Mouse (Mus musculus) midbrain, embryonic 10.5 days (tissue): ENCODE measurements around the gene Vgf. TPM values are rescaled to one million over a fixed set of nuclear protein-coding genes. Genes with fewer than 3 reads are reported as not detected.

Source experiments
- DNase-seq: peaks from one replicate; pipeline ENCODE4 v3.0.0-alpha.2; 2017; ENCODE audit warnings: low spot score
- H3K27ac ChIP-seq: fragments of 300-500 bp; sonication (generic); replicated peaks from 2 replicates; pipeline ENCODE4 v1.5.1; 2016; ENCODE audit warnings: mild to moderate bottlenecking
- H3K27me3 ChIP-seq: fragments of 300-500 bp; sonication (generic); 2 replicates; pipeline ENCODE4 v1.6.1; 2016; ENCODE audit warnings: low read depth, mild to moderate bottlenecking; ENCODE audit not compliant: poor library complexity, severe bottlenecking
- H3K36me3 ChIP-seq: fragments of 300-500 bp; sonication (generic); 2 replicates; pipeline ENCODE4 v1.6.1; 2016; ENCODE audit warnings: mild to moderate bottlenecking, moderate library complexity
- H3K4me1 ChIP-seq: fragments of 300-500 bp; sonication (generic); 2 replicates; pipeline ENCODE4 v1.6.1; 2016
- H3K4me3 ChIP-seq: fragments of 300-500 bp; sonication (generic); 2 replicates; pipeline ENCODE4 v1.5.1; 2016; ENCODE audit warnings: mild to moderate bottlenecking, moderate library complexity
- H3K9me3 ChIP-seq: fragments of 300-500 bp; sonication (generic); replicated peaks from 2 replicates; pipeline ENCODE4 v1.6.1; 2016; ENCODE audit warnings: mild to moderate bottlenecking
- WGBS: fragments of 180-500 bp; shearing (Covaris S2); methylation state at CpG from one replicate; pipeline ENCODE4 v1.1.7; 2016; 5-methylcytosine and 5-hydroxymethylcytosine counted together
- microRNA counts: library from miRNA; unstranded; fragments of <30 nt; microRNA quantifications from one replicate; lab custom pipeline; 2017
- microRNA-seq: library from miRNA; unstranded; fragments of <30 nt; microRNA quantifications from one replicate; pipeline ENCODE4, GENCODE M21; 2017
- polyA plus RNA-seq: library from polyadenylated mRNA; unstranded; fragments of >200 nt; fragmentation: Nextera tagmentation; extraction: Ambion mirVana; gene quantifications from 2 replicates; pipeline ENCODE4 v1.2.1, GENCODE M21; 2016

The Vgf gene
- polyA plus RNA-seq, 1 experiment from 2014 or later, result 0.39 TPM

DNA sequence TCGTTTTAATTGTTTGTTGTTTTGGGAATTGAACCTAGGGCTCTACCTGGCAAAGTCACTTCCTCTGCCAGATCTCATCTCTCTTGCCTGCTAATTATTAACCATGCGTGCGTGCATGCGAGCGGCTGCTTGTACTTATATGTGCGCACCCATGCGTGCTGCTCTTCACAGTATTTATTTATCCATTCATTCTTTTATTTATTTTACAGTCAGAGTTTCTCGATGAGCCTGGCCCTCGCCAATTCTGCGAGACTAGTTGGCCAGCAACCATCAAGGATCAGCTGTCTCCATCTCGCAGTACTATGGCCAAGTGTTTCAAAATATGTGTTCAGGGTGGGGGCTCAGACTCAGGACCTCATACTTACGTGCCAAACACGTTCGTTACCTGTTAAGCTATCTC, 51.8 kb downstream of the Vgf start:
- Histone ChIP-seq H3K4me1 (peaks cover 23% of the 10 kb centered on the region), H3K9me3 (no peaks in the 10 kb centered on the region), H3K36me3 (no peaks in the 10 kb centered on the region), H3K27me3 (no peaks in the 10 kb centered on the region; the same call in 1 of the 2 replicates), H3K27ac (no peak overlapping the region), H3K4me3 (no peak overlapping the region)
- WGBS, result 81% methylated on average over 14 of the region's 14 CpGs
- DNase-seq, result no peak

DNA sequence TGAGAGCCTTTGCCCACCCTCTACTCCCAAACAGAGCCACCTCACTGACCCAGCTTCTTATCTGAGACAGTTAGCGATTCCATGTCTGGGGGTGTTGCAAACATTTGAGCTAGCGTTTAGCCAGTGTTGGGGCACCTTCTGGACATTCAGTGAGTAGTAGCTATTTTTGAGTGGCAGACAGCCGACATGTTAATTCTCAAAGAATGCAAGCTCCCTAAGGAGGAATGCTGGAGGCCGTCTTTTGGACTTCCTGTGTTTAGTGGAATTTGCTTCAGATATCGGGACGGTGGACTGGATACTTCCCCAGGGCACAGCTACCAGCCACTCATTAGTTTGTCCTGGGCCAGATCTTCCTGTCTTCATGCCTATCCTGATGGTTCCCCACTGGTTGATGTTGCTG, 52.4 kb downstream of the Vgf start:
- Histone ChIP-seq H3K27ac (no peak overlapping the region), H3K4me3 (no peak overlapping the region), H3K27me3 (no peaks in the 10 kb centered on the region), H3K9me3 (no peaks in the 10 kb centered on the region), H3K36me3 (no peaks in the 10 kb centered on the region), H3K4me1 (peaks cover 23% of the 10 kb centered on the region)
- no peak for DNase-seq
- WGBS, result 70% methylated on average over 6 of the region's 6 CpGs

DNA sequence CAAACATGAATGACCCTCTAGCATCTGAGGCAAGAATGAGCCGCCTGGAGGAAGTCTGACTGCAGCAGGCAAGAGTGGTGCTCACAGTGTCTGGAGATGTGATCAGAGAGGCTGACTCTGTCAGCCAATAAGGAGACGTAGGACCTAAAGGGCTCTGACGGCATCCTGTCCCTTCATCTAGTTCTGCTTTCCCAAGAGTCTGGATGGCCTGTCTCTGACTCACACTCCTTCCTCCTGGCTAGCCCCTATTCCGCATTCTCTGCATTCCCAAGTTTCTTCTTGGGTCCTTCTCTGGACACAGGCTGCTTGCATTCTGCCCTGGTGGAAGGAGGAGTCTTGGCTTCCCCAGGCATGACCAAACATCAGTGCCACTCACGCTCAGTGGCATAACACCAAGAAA, 53.7 kb downstream of the Vgf start:
- no peaks in the 10 kb centered on the region for H3K9me3 ChIP-seq
- no peaks in the 10 kb centered on the region for H3K36me3 ChIP-seq
- WGBS, result 69% methylated on average over 5 of the region's 5 CpGs
- no peak overlapping the region for H3K4me3 ChIP-seq
- peaks cover 14% of the 10 kb centered on the region for H3K4me1 ChIP-seq
- no peaks in the 10 kb centered on the region for H3K27me3 ChIP-seq
- no peak for DNase-seq
- H3K27ac ChIP-seq, result no peak overlapping the region

MicroRNAs within 50 kb of the gene (microRNA counts, 519-probe panel; counts per million panel counts)
- not detected for microRNA mmu-miR-702 (lab: Ali Mortazavi, UCI)

Small RNA genes within 50 kb of the gene (microRNA-seq; reads per million reads assigned to microRNA genes)
- gene Mir702, result 103 reads per million, percentile 51 among the genes with 10 or more reads in this experiment

Other genes starting within 250 kb of the Vgf start
- 38.0 and 44.3 TPM in 2 replicates for gene Col26a1, start 143.2 kb upstream of the Vgf start, polyA plus RNA-seq
- gene Ift22, start 118.2 kb upstream of the Vgf start, polyA plus RNA-seq, result 104 and 114 TPM in 2 replicates
- 271 and 306 TPM in 2 replicates for gene Fis1, start 73.1 kb upstream of the Vgf start, polyA plus RNA-seq
- 0.15 and 0.55 TPM in 2 replicates for gene Cldn15, start 59.8 kb upstream of the Vgf start, polyA plus RNA-seq
- 40.8 and 43.2 TPM in 2 replicates for gene Plod3, start 39.4 kb upstream of the Vgf start, polyA plus RNA-seq
- 102 and 105 TPM in 2 replicates for gene Znhit1, start 38.4 kb upstream of the Vgf start, polyA plus RNA-seq
- gene Ap1s1, start 19.7 kb downstream of the Vgf start, polyA plus RNA-seq, result 209 and 228 TPM in 2 replicates
- 0.07 and 0.11 TPM in 2 replicates for gene Serpine1, start 45.9 kb downstream of the Vgf start, polyA plus RNA-seq
- gene Trim56, start 89.8 kb downstream of the Vgf start, polyA plus RNA-seq, result 3.9 and 5.4 TPM in 2 replicates
- not detected in 2 replicates for gene Muc3, start 122.9 kb downstream of the Vgf start, polyA plus RNA-seq
- 0.14 TPM in 1 of 2 replicates, not detected in the other for gene Muc3a, start 186.0 kb downstream of the Vgf start, polyA plus RNA-seq